Mouse (Mus musculus) thymus, adult 2 months (tissue): ENCODE results near the gene Gng10.

Source experiments
- CTCF ChIP-seq: fragments of 200-500 bp; IDR thresholded peaks from 2 replicates; pipeline ENCODE4 v1.5.1; 2012; ENCODE audit warnings: mild to moderate bottlenecking, control low read depth, low read length, moderate library complexity, borderline replicate concordance; ENCODE audit not compliant: control insufficient read depth, poor library complexity, insufficient read depth; ENCODE audit errors: extremely low read depth
- POLR2A ChIP-seq: fragments of 200-500 bp; IDR thresholded peaks from 2 replicates; pipeline ENCODE4 v1.6.1; 2012; ENCODE audit warnings: mild to moderate bottlenecking, low read length, control low read depth, moderate library complexity; ENCODE audit not compliant: control insufficient read depth, poor library complexity, insufficient read depth; ENCODE audit errors: extremely low read depth

- TF ChIP-seq CTCF (no peak), POLR2A (no peak)
These were observed 37.8 kb upstream of the Gng10 start for GRCm38 (mm10) chr4:58997081-58997480.
